Mouse (Mus musculus): Measurements from ENCODE around the gene Slc25a3. TPM values are rescaled to one million over a fixed set of nuclear protein-coding genes. Genes with fewer than 3 reads are reported as not detected.

The Slc25a3 gene
- total and polyA plus RNA-seq, 3 experiments: 368 to 868 (median 497) TPM

- H3K9me3 ChIP-seq (replicated peaks; ENCODE audit: insufficient read depth, low read length): no peaks in the 10 kb centered on the region
- no peak overlapping the region for H3K4me3 ChIP-seq (ENCODE audit: control insufficient read depth in 1 of 2, insufficient read depth in 1 of 2, low read depth in 2 of 2, low read length in 2 of 2)
- TF ChIP-seq CHD2 (IDR thresholded peaks at IDR 0.05; ENCODE audit: low read length) (no peak), ZMIZ1 (IDR thresholded peaks at IDR 0.05; ENCODE audit: low read depth, low read length) (no peak), MAFK (IDR thresholded peaks at IDR 0.05; ENCODE audit: borderline replicate concordance, low read depth, low read length) (no peak), MYB (IDR thresholded peaks at IDR 0.05; ENCODE audit: low read depth, low read length) (no peak), TAL1 (IDR thresholded peaks at IDR 0.05; ENCODE audit: low read length) (no peak), NRF1 (IDR thresholded peaks at IDR 0.05; ENCODE audit: insufficient read depth, low read depth, low read length, poor library complexity, severe bottlenecking) (no peak), CTCF (IDR thresholded peaks at IDR 0.05 in 2 of 3, conservative IDR thresholded peaks at IDR 0.05 in 1 of 3; ENCODE audit: control insufficient read depth in 1 of 3, insufficient read depth in 1 of 3, low read depth in 2 of 3, low read length in 3 of 3, poor library complexity in 1 of 3, severe bottlenecking in 1 of 3) (no peak)
- peaks cover 4 to 10% of the 10 kb centered on the region in 2 experiments; a peak in 3 of 4 replicates for H3K4me1 ChIP-seq (ENCODE audit: control insufficient read depth in 1 of 2, insufficient read depth in 2 of 2, low read length in 2 of 2)
- no peak overlapping the region for H3K27ac ChIP-seq (ENCODE audit: control insufficient read depth, low read depth, low read length)
- no peaks in the 10 kb centered on the region for H3K79me2 ChIP-seq (ENCODE audit: control insufficient read depth, insufficient read depth, low read length, poor library complexity)
- no peak for DNase-seq (ENCODE audit: low read depth, low spot score)
- no peak overlapping the region for H3K9ac ChIP-seq (ENCODE audit: control insufficient read depth, low read depth, low read length, poor library complexity, severe bottlenecking)
- H3K36me3 ChIP-seq (ENCODE audit: control insufficient read depth in 1 of 2, insufficient read depth in 2 of 2, low read length in 2 of 2): peaks cover 0 to 10% of the 10 kb centered on the region in 2 experiments; a peak in 2 of 4 replicates
- no peaks in the 10 kb centered on the region for H3K27me3 ChIP-seq (ENCODE audit: control insufficient read depth in 1 of 2, insufficient read depth in 2 of 2, low read length in 2 of 2)
These were observed 7.7 kb upstream of the Slc25a3 start for GRCm38 (mm10) chr10:91131565-91131964.

- no peak for DNase-seq (ENCODE audit: low read depth, low spot score)
- TF ChIP-seq USF1 (IDR thresholded peaks at IDR 0.05; ENCODE audit: low read depth, low read length): no peak
- TF ChIP-seq RCOR1 (IDR thresholded peaks at IDR 0.05; ENCODE audit: low read depth, low read length): no peak
- no peak for TF ChIP-seq MAFK (IDR thresholded peaks at IDR 0.05; ENCODE audit: borderline replicate concordance, low read depth, low read length)
- no peak for TF ChIP-seq SIN3A (IDR thresholded peaks at IDR 0.05; ENCODE audit: low read length)
- no peak for TF ChIP-seq TBP (IDR thresholded peaks at IDR 0.05; ENCODE audit: low read depth, low read length)
- no peak for TF ChIP-seq POLR2A (IDR thresholded peaks at IDR 0.05; ENCODE audit: control insufficient read depth in 1 of 2, insufficient read depth in 1 of 2, low read depth in 1 of 2, low read length in 2 of 2, poor library complexity in 1 of 2)
- no peak for TF ChIP-seq GATA1 (IDR thresholded peaks at IDR 0.05; ENCODE audit: low read depth, low read length)
- no peak for TF ChIP-seq TAL1 (IDR thresholded peaks at IDR 0.05; ENCODE audit: low read length)
- no peak for TF ChIP-seq MYC (IDR thresholded peaks at IDR 0.05; ENCODE audit: low read depth, low read length)
- TF ChIP-seq MAZ (IDR thresholded peaks at IDR 0.05; ENCODE audit: low read depth, low read length): no peak
- TF ChIP-seq NRF1 (IDR thresholded peaks at IDR 0.05; ENCODE audit: insufficient read depth, low read depth, low read length, poor library complexity, severe bottlenecking): no peak
- TF ChIP-seq CTCF (IDR thresholded peaks at IDR 0.05 in 2 of 3, conservative IDR thresholded peaks at IDR 0.05 in 1 of 3; ENCODE audit: control insufficient read depth in 1 of 3, insufficient read depth in 1 of 3, low read depth in 2 of 3, low read length in 3 of 3, poor library complexity in 1 of 3, severe bottlenecking in 1 of 3): no peak
- TF ChIP-seq POLR2AphosphoS5 (IDR thresholded peaks at IDR 0.05; ENCODE audit: borderline replicate concordance, low read depth, low read length): no peak
- no peak for TF ChIP-seq JUND (IDR thresholded peaks at IDR 0.05; ENCODE audit: low read depth, low read length)
- no peak for TF ChIP-seq MAX (IDR thresholded peaks at IDR 0.05; ENCODE audit: low read length)
- no peak for TF ChIP-seq NELFE (IDR thresholded peaks at IDR 0.05; ENCODE audit: low read depth, low read length)
- no peak for TF ChIP-seq ZNF384 (IDR thresholded peaks at IDR 0.05; ENCODE audit: low read depth, low read length)
- Histone ChIP-seq H3K79me2 (ENCODE audit: control insufficient read depth, insufficient read depth, low read length, poor library complexity) (no peaks in the 10 kb centered on the region), H3K36me3 (ENCODE audit: control insufficient read depth in 1 of 2, insufficient read depth in 2 of 2, low read length in 2 of 2) (peaks cover 0 to 10% of the 10 kb centered on the region in 2 experiments; a peak in 2 of 4 replicates), H3K9ac (ENCODE audit: control insufficient read depth, low read depth, low read length, poor library complexity, severe bottlenecking) (no peak overlapping the region), H3K4me3 (ENCODE audit: control insufficient read depth in 1 of 2, insufficient read depth in 1 of 2, low read depth in 2 of 2, low read length in 2 of 2) (no peak overlapping the region), H3K27me3 (ENCODE audit: control insufficient read depth in 1 of 2, insufficient read depth in 2 of 2, low read length in 2 of 2) (no peaks in the 10 kb centered on the region), H3K27ac (ENCODE audit: control insufficient read depth, low read depth, low read length) (no peak overlapping the region), H3K9me3 (replicated peaks; ENCODE audit: insufficient read depth, low read length) (no peaks in the 10 kb centered on the region), H3K4me1 (ENCODE audit: control insufficient read depth in 1 of 2, insufficient read depth in 2 of 2, low read length in 2 of 2) (peaks cover 4 to 10% of the 10 kb centered on the region in 2 experiments; a peak in 3 of 4 replicates)
These were observed 6.9 kb upstream of the Slc25a3 start for GRCm38 (mm10) chr10:91130792-91131191.

Data from MEL (cell line).